Mouse (Mus musculus) hindbrain, postnatal 0 days (tissue): Measurements from ENCODE around the gene Ntrk3. TPM values are rescaled to one million over a fixed set of nuclear protein-coding genes. Genes with fewer than 3 reads are reported as not detected.

ENCODE experiments used
- ATAC-seq: fragments of 200-750 bp; cut with Nextera tagmentation; 2 replicates; pipeline ENCODE4 v1.8.0; 2017; ENCODE audit warnings: mild to moderate bottlenecking, moderate TSS enrichment, moderate library complexity
- DNase-seq: peaks from one replicate; pipeline ENCODE4 v3.0.0-alpha.2; 2015; ENCODE audit warnings: low spot score
- H3K27ac ChIP-seq: fragments of 300-500 bp; sonication (generic); 2 replicates; pipeline ENCODE4 v1.5.1; 2014; ENCODE audit warnings: mild to moderate bottlenecking
- H3K27me3 ChIP-seq: fragments of 300-500 bp; sonication (generic); 2 replicates; pipeline ENCODE4 v1.6.1; 2014; ENCODE audit warnings: low read length, mixed read lengths; ENCODE audit not compliant: insufficient read depth
- H3K36me3 ChIP-seq: fragments of 300-500 bp; sonication (generic); 2 replicates; pipeline ENCODE4 v1.6.1; 2014; ENCODE audit warnings: low read length, mixed read lengths; ENCODE audit not compliant: insufficient read depth
- H3K4me1 ChIP-seq: fragments of 300-500 bp; sonication (generic); 2 replicates; pipeline ENCODE4 v1.6.1; 2014; ENCODE audit warnings: antibody characterized with exemption, low read length, mixed read lengths; ENCODE audit not compliant: insufficient read depth
- H3K4me2 ChIP-seq: fragments of 300-500 bp; sonication (generic); 2 replicates; pipeline ENCODE4 v1.6.1; 2014; ENCODE audit warnings: low read depth, mild to moderate bottlenecking, low read length, moderate library complexity, mixed read lengths
- H3K4me3 ChIP-seq: fragments of 300-500 bp; sonication (generic); 2 replicates; pipeline ENCODE4 v1.5.1; 2014; ENCODE audit warnings: low read length
- H3K9ac ChIP-seq: fragments of 300-500 bp; sonication (generic); replicated peaks from 2 replicates; pipeline ENCODE4 v1.6.1; 2014; ENCODE audit warnings: mild to moderate bottlenecking, low read length, moderate library complexity, mixed read lengths
- H3K9me3 ChIP-seq: fragments of 300-500 bp; sonication (generic); 2 replicates; pipeline ENCODE4 v1.6.1; 2016; ENCODE audit warnings: low read length, mixed read lengths
- CTCF ChIP-seq: IDR thresholded peaks from 2 replicates; pipeline ENCODE4 v1.5.1; 2016; ENCODE audit warnings: antibody characterized with exemption, control low read depth, low read depth
- WGBS: fragments of 180-500 bp; shearing (Covaris S2); extraction: QIAGEN DNeasy Blood & Tissue Kit; methylation state at CpG from one replicate; pipeline ENCODE4 v1.1.7; 2014; 5-methylcytosine and 5-hydroxymethylcytosine counted together
- polyA plus RNA-seq: library from polyadenylated mRNA; unstranded; fragments of >200 nt; fragmentation: Nextera tagmentation; extraction: Ambion mirVana; gene quantifications from 2 replicates; pipeline ENCODE4 v1.2.1, GENCODE M21; 2015
- total RNA-seq: library from RNA; depleted of rRNA; stranded (reverse); fragments of >200 nt; gene quantifications from 2 replicates; pipeline ENCODE4 v1.2.3, GENCODE M21; 2014; rRNA removed

The Ntrk3 gene
- total and polyA plus RNA-seq, 2 experiments from 2014 or later = 23.5 to 90.8 TPM

DNA sequence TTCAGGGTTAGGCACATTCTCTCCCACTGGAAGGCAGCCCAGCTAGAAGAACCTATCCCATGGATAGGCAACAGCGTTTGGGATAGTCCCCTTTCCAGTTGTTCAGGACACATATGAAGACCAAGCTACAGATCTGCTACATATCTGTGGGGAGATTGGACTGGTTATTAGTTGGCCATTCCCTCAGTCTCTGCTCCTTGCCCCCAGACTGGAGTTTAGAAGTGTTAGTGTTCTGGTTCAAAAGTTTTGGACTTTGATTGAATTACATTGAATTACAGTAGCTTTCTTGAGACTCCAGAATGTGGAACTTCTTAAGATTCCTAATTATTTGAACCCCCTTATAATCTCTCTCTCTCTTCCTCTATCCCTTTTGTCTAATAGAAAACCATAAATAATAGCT lies 607.8 kb downstream of the Ntrk3 start:
- no peak overlapping the region for H3K27ac ChIP-seq
- H3K4me3 ChIP-seq = no peak overlapping the region
- no peaks in the 10 kb centered on the region for H3K4me1 ChIP-seq
- no peaks in the 10 kb centered on the region for H3K9me3 ChIP-seq
- no peak overlapping the region for H3K4me2 ChIP-seq
- H3K27me3 ChIP-seq = no peaks in the 10 kb centered on the region
- no peak for TF ChIP-seq CTCF
- H3K9ac ChIP-seq = no peak overlapping the region
- ATAC-seq (no peak), DNase-seq (no peak)
- 89% methylated on average over 1 of the region's 1 CpGs for WGBS
- no peaks in the 10 kb centered on the region for H3K36me3 ChIP-seq

Other genes starting within 250 kb of the Ntrk3 start
- gene Mrps11, start 45.1 kb upstream of the Ntrk3 start, total RNA-seq = 48.8 and 56.8 TPM in 2 replicates
- gene Mrps11, start 45.1 kb upstream of the Ntrk3 start, polyA plus RNA-seq = 60.6 and 63.4 TPM in 2 replicates
- gene Mrpl46, start 45.5 kb upstream of the Ntrk3 start, total RNA-seq = 23.3 and 26.7 TPM in 2 replicates
- 71.2 and 71.4 TPM in 2 replicates for gene Mrpl46, start 45.5 kb upstream of the Ntrk3 start, polyA plus RNA-seq
- 10.4 and 13.6 TPM in 2 replicates for gene Det1, start 109.3 kb upstream of the Ntrk3 start, total RNA-seq
- 6.4 and 6.9 TPM in 2 replicates for gene Det1, start 109.3 kb upstream of the Ntrk3 start, polyA plus RNA-seq
- 36.6 and 43.0 TPM in 2 replicates for gene Aen, start 157.8 kb upstream of the Ntrk3 start, total RNA-seq
- gene Aen, start 157.8 kb upstream of the Ntrk3 start, polyA plus RNA-seq = 49.3 and 54.4 TPM in 2 replicates
- gene Isg20, start 175.4 kb upstream of the Ntrk3 start, total RNA-seq = 2.0 and 4.1 TPM in 2 replicates
- gene Isg20, start 175.4 kb upstream of the Ntrk3 start, polyA plus RNA-seq = 0.76 and 1.3 TPM in 2 replicates